Mouse (Mus musculus): Measurements from ENCODE around the gene Cd38. TPM values are rescaled to one million over a fixed set of nuclear protein-coding genes. Genes with fewer than 3 reads are reported as not detected.

The Cd38 gene
- polyA plus RNA-seq, 1 experiment from 2014 or later, result 18.6 TPM

DNA sequence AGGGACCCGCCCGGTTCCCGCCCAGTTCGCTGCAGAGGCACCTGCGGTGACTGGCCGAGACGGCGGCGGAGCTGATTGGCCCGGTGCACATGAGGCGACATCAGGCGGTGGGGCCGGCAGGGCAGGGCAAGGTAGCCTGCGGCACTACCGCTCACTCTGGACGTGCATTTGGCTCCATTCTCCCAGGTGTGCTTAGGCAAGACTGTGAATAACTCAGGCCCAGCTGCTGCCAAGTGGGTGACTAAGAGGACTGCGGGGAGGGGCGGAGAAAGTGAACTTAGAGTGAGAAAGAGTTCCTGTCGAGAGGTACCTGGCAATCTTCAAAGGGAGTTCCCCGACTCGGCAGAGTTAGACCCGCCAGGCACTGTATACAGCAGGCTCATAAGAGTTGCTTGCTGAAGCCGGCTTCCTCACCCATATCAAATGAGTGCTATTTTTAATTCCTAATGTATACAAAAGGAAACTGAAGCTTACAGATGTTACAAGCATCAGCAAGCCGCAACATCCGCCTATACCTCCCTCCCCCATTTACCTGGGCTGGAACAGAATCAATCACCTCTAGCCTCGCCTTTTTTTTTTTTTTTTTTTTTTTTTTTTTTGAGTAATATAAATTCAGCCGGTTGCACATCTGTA lies 79.9 kb downstream of the Cd38 start:
- Histone ChIP-seq H3K9ac (peak overlapping the region; percentile 23), H3K4me1 (replicated peaks) (peaks cover 9% of the 10 kb centered on the region), H3K27me3 (peaks cover 3% of the 10 kb centered on the region; the same call in 1 of the 2 replicates), H3K4me2 (peak overlapping the region; percentile 74), H3K9me3 (replicated peaks) (no peaks in the 10 kb centered on the region), H3K4me3 (peak overlapping the region; percentile 43), H3K27ac (peak overlapping the region; percentile 72; the same call in 1 of the 2 replicates), H3K36me3 (no peaks in the 10 kb centered on the region)
- ATAC-seq (replicated peaks; ENCODE audit: insufficient number of reproducible peaks, insufficient read depth, low FRiP score, low read depth), result peak; percentile 78
- 2% methylated on average over 27 of the region's 27 CpGs for WGBS

DNA sequence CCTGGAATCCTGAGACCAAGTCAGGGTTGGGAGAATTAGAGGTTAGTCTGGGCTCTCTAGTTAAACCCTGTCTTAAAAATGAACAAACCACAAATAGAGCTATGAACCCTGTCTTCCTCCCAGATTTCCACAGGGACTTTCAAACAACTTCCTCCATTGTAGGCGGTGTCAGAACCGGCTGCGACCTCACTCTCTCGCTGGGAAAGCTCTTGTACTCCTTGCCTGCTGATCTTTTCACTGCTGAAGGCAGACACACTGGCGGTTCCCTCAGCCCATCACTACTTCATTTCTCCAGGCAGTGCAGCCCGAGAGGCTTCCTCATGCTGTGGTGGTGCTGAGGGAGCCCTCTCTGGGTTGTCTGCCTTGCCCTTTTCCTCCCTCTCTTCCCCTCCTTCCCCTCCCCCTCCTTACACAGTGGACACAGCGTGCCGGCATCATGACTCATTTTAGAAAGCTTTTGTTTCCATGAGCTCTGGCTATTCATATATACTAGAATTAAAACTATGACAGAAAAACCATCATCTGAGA lies 80.5 kb downstream of the Cd38 start:
- H3K4me2 ChIP-seq, result peak overlapping the region; percentile 74
- WGBS, result 6% methylated on average over 8 of the region's 8 CpGs
- H3K9me3 ChIP-seq (replicated peaks), result no peaks in the 10 kb centered on the region
- peak overlapping the region; percentile 43 for H3K4me3 ChIP-seq
- peaks cover 3% of the 10 kb centered on the region; the same call in 1 of the 2 replicates for H3K27me3 ChIP-seq
- H3K9ac ChIP-seq, result 0 out of 2 replicates have a peak overlapping the region, but pooled peaks have one; percentile 25
- peak; percentile 31; the same call in 1 of the 2 replicates for ATAC-seq (replicated peaks; ENCODE audit: insufficient number of reproducible peaks, insufficient read depth, low FRiP score, low read depth)
- H3K27ac ChIP-seq, result peak overlapping the region; percentile 72
- no peaks in the 10 kb centered on the region for H3K36me3 ChIP-seq
- peaks cover 9% of the 10 kb centered on the region for H3K4me1 ChIP-seq (replicated peaks)

DNA sequence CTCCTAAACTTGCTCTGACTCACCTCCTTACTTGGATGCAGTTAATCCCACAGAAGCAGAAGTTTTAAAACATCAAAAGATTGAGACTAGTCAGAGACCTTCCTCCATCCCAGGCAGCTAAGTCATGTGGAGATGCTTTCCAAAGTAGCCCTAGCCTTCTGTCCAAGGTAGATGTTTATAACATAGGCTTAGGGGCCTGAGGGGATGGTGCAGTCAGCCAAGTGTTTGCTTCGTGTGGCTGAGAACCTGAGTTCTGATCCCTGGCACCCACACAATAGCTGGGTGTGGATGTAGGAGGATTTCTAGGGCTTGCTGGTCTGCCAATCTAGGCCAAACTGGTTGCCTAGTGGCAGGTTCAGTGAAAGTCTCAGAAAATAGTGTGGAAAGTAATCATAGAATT lies 84.9 kb downstream of the Cd38 start:
- H3K4me1 ChIP-seq (replicated peaks), result peaks cover 4% of the 10 kb centered on the region
- no peak overlapping the region for H3K27ac ChIP-seq
- H3K9ac ChIP-seq, result no peak overlapping the region
- no peaks in the 10 kb centered on the region for H3K27me3 ChIP-seq
- no peak overlapping the region for H3K4me2 ChIP-seq
- H3K36me3 ChIP-seq, result no peaks in the 10 kb centered on the region
- 48% methylated on average over 1 of the region's 1 CpGs for WGBS
- no peak for ATAC-seq (replicated peaks; ENCODE audit: insufficient number of reproducible peaks, insufficient read depth, low FRiP score, low read depth)
- H3K4me3 ChIP-seq, result no peak overlapping the region
- H3K9me3 ChIP-seq (replicated peaks), result no peaks in the 10 kb centered on the region

DNA sequence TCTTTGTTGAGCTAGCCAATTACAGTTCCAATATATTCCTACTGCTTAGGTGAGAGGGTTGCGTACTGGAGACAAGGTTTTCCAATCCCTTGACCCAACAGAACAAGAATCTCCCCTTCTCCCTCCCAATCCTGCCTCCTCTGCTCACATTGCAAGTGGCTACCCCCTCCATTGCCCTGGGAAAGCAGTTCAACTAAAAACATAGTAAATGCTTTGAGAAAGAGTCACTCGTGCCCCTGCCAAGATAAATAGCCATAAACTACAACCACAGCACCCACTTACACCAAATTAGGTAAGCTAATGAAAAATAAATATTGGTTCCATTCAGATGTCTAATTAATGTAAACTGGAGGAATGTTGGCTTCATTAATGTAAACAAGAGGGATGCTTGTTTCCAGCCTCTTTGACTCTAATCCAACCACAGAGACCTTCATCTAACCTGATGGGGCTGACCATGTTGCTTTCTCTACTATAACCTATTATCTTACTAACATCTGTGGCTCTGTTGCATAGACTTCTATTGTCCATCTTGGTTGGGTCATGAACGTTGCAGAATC lies 91.6 kb downstream of the Cd38 start:
- H3K27ac ChIP-seq, result no peak overlapping the region
- WGBS, result 79% methylated on average over 3 of the region's 3 CpGs
- no peaks in the 10 kb centered on the region for H3K9me3 ChIP-seq (replicated peaks)
- no peaks in the 10 kb centered on the region for H3K36me3 ChIP-seq
- H3K4me3 ChIP-seq, result no peak overlapping the region
- H3K9ac ChIP-seq, result no peak overlapping the region
- H3K27me3 ChIP-seq, result no peaks in the 10 kb centered on the region
- H3K4me2 ChIP-seq, result no peak overlapping the region
- ATAC-seq (replicated peaks; ENCODE audit: insufficient number of reproducible peaks, insufficient read depth, low FRiP score, low read depth), result no peak
- no peaks in the 10 kb centered on the region for H3K4me1 ChIP-seq (replicated peaks)

DNA sequence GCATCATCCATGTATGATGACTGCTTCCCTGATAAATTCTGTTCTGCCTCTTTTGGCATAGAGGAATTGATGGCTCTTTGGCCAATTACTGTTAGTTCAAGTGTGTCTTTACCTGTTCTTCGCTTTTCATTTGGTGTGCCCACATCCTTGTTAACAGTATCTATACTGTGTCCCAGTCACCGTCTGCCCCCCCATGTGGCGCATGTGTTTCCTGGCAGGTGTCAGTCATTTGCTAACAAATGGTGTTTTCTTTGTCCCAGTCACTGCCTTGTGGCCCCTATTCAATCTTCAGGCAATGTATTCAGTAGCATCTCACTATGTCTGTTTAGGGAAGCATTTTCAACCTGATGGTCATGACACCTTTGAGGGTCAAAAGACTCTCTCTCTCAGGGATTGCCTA lies 92.7 kb downstream of the Cd38 start:
- Histone ChIP-seq H3K9ac (no peak overlapping the region), H3K4me1 (replicated peaks) (no peaks in the 10 kb centered on the region), H3K4me3 (no peak overlapping the region), H3K9me3 (replicated peaks) (no peaks in the 10 kb centered on the region), H3K4me2 (no peak overlapping the region), H3K27ac (no peak overlapping the region), H3K36me3 (no peaks in the 10 kb centered on the region), H3K27me3 (no peaks in the 10 kb centered on the region)
- 83% methylated on average over 3 of the region's 3 CpGs for WGBS
- ATAC-seq (replicated peaks; ENCODE audit: insufficient number of reproducible peaks, insufficient read depth, low FRiP score, low read depth), result no peak

Other genes starting within 250 kb of the Cd38 start
- 9.2 and 9.5 TPM in 2 replicates for gene Cc2d2a, start 206.2 kb upstream of the Cd38 start, polyA plus RNA-seq (2015; fragmentation: Nextera tagmentation; extraction: Ambion mirVana)
- gene Bst1, start 49.7 kb upstream of the Cd38 start, polyA plus RNA-seq (2015; fragmentation: Nextera tagmentation; extraction: Ambion mirVana), result 1.2 and 4.6 TPM in 2 replicates
- gene Fbxl5, start 46.9 kb upstream of the Cd38 start, polyA plus RNA-seq (2015; fragmentation: Nextera tagmentation; extraction: Ambion mirVana), result 42.6 and 47.0 TPM in 2 replicates
- gene Gm7879, start 44.6 kb downstream of the Cd38 start, polyA plus RNA-seq (2015; fragmentation: Nextera tagmentation; extraction: Ambion mirVana), result 0.27 and 0.39 TPM in 2 replicates
- gene Fgfbp1, start 113.2 kb downstream of the Cd38 start, polyA plus RNA-seq (2015; fragmentation: Nextera tagmentation; extraction: Ambion mirVana), result 1.8 and 5.8 TPM in 2 replicates
- gene Prom1, start 233.5 kb downstream of the Cd38 start, polyA plus RNA-seq (2015; fragmentation: Nextera tagmentation; extraction: Ambion mirVana), result 6.5 and 10.3 TPM in 2 replicates

Data from heart, embryonic 15.5 days (tissue).